Mouse (Mus musculus) testis, adult 2 months (tissue): ENCODE results near the gene Gm9736.
"Not testable (repeated sequence)": the region's sequence is repeated elsewhere in the genome, so short reads cannot be mapped to it uniquely, and the experiment has no call there.

Source experiments
- CTCF ChIP-seq: fragments of 200-500 bp; IDR thresholded peaks from 2 replicates; pipeline ENCODE4 v1.5.1; 2012; ENCODE audit warnings: low read depth, mild to moderate bottlenecking, inconsistent platforms, low read length, moderate library complexity; ENCODE audit not compliant: control insufficient read depth, insufficient read depth, insufficient replicate concordance
- POLR2A ChIP-seq: fragments of 200-500 bp; IDR thresholded peaks from 2 replicates; pipeline ENCODE4 v1.6.1; 2012; ENCODE audit warnings: low read depth, mild to moderate bottlenecking, inconsistent platforms, low read length, moderate library complexity; ENCODE audit not compliant: control insufficient read depth

- TF ChIP-seq POLR2A, CTCF: not testable (repeated sequence)
Measured at GRCm38 (mm10) chr10:77759582-77759981, 8.4 kb upstream of the Gm9736 start, which contains the start of gene Gm3233.
